Mouse (Mus musculus) olfactory bulb, adult 2 months (tissue): Measurements from ENCODE around the gene Ppp1r36.

ENCODE experiments used
- CTCF ChIP-seq: fragments of 200-500 bp; IDR thresholded peaks from 2 replicates; pipeline ENCODE4 v1.5.1; 2012; ENCODE audit warnings: low read depth, mild to moderate bottlenecking, low read length, moderate library complexity; ENCODE audit not compliant: insufficient read depth
- POLR2A ChIP-seq: fragments of 200-500 bp; IDR thresholded peaks from 2 replicates; pipeline ENCODE4 v1.6.1; 2012; ENCODE audit warnings: mild to moderate bottlenecking, low read depth, low read length, moderate library complexity; ENCODE audit not compliant: insufficient read depth

DNA sequence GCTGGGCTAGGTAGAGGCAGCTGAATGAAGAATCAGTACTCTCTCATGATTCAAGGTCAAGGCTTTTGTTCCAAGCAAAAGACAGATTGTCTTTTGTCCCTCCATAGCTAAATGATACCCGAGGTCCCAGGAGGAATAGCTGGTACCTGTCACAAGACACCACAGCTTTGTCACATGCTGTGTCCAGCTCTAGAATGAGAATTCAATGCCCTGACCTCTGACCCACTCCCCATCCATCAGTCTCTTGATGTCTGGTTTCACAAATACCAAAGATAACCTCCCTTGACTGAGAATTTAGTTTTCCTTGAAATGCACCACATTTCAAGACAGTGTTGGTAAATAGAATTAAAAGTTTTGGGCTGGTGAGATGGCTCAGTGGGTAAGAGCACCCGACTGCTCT is 34.9 kb downstream of the Ppp1r36 start:
- TF ChIP-seq CTCF = no peak
- TF ChIP-seq POLR2A = no peak
